Mouse (Mus musculus) thymus, postnatal 4 days (tissue): ENCODE data around the gene Olfr1056.
"Not testable (repeated sequence)": the region's sequence is repeated elsewhere in the genome, so short reads cannot be mapped to it uniquely, and the experiment has no call there.

ENCODE experiments used
- DNase-seq: peaks from one replicate; pipeline ENCODE4 v3.0.0; 2021

The Olfr1056 gene

GRCm38 (mm10) chr2:86362369-86362768 is at the start of gene Olfr1056:
Gene Olfr1056, minus strand, starts transcription at chr2:86362469.
- no peak for DNase-seq

- DNase-seq = no peak
These were observed 32.8 kb upstream of the Olfr1056 start for GRCm38 (mm10) chr2:86395114-86395513.

DNA sequence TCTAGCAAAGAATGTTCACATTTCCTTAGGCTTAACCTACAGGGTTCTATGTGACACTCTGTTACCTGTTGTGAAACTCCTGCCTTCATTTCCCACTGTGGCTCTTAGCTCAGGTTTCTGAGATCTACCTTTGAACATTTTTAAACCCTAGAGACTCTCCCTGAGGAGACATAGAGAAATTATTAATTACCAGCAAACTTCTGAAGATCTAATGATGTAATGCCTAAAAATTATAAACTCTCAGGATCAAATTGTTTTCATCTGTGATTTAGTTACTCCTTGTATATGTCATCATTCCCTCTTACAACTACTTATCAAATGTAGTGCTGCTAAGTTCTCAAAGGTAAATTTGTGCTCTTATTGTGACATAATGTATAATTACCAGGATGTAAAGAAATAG is 26.2 kb upstream of the Olfr1056 start, which contains the start of gene Olfr1058:
Gene Olfr1058, minus strand, starts transcription at position 101 of the 400 bp plus-strand sequence.
- not testable (repeated sequence) for DNase-seq

GRCm38 (mm10) chr2:86378293-86378692 is 16.0 kb upstream of the Olfr1056 start, which contains the start of gene Olfr1057:
Gene Olfr1057, minus strand, starts transcription at chr2:86378393.
- no peak for DNase-seq

DNA sequence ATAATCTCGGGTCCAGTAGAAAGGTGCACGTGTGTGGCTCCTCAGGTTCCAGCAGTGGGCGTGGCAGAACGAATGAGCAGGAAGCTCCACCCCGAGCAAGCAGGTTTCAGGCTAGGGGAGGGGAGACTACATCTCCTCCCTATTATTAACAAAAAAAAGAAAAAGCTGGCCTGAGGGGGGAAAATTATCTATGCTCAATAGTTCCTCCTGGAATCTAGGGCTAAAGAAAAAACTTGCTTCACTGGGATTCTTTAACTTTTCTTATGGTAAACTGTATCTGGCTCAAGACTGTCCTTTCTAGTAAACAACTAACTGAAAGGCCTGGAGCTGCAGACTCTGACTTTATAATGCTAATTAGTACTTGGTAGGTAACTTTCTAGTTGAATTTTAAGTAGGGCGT is 4.1 kb upstream of the Olfr1056 start:
- not testable (repeated sequence) for DNase-seq

DNA sequence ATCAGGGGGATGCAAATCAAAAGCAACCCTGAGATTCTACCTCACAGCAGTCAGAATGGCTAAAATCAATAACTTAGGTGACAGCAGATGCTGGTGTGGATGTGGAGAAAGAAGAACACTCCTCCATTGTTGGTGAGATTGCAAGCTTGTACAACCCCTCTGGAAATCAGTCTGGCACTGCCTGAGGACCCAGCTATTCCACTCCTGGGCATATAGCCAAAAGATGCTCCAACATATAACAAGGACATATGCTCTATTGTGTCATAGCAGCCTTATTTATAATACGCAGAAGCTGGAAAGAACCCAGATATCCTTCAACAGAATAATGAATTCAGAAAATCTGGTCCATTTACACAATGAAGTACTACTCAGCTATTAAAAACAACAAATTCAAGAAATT is 10.5 kb downstream of the Olfr1056 start:
- DNase-seq = not testable (repeated sequence)

DNA sequence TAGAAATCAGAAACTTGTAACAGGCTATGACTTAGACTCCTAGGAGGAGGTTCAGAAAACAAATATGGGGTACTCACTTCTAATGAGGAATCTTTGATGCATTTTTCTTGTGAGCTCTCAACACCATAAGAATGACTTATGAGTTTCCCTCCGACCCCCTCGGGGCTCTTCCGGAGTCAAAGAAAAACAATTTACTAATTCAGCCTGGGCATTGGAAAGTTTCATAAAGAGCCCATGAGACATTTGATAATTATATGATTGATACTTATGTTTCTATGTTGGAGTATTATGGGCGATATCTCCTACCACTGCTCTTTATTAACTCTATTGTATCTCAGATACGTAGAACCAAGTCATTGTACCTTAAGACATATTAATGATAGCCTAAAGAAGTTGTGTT is 12.1 kb downstream of the Olfr1056 start, which contains the start of gene Olfr1055:
Gene Olfr1055, minus strand, starts transcription at position 101 of the 400 bp plus-strand sequence.
- no peak for DNase-seq

DNA sequence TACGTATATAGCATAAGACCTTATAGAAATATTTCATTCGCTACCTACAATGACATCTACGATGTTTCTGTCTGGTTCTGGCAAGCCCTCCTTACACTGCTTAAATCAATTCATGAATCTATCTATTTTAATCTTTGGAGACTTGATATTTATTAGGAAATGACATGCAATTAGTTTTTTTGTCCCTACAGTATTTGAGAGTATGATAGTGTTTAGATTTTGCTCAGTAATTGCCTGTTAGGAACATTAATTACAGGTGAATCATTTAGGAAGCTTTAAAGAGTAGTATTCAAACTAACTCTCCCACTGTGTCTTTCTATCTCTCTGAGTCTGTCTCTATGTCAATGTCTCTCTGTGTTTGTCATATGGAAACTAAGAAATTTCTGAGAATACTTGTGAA is 26.9 kb downstream of the Olfr1056 start, which contains the start of gene Olfr1054:
Gene Olfr1054, minus strand, starts transcription at position 101 of the 400 bp plus-strand sequence.
- no peak for DNase-seq

DNA sequence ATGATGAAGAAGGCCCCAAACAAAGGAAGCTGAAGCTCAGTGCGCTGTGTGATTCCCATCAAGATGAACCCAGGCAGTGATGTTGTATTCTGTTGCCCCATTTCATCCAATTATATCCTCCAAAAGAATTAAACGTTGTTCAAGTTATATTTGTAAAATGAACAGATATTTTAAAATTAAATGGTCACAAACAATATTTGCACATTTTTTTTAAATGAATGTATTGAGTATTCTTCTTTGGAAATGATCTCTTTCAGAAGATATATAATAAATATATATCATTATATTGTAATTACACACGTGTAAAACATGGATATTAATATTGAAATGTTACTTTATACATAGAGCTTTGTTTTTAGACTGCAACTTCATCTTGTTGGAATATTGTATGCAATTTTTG is 47.1 kb downstream of the Olfr1056 start, which contains the start of gene Olfr1053:
Gene Olfr1053, minus strand, starts transcription at position 101 of the 400 bp plus-strand sequence.
- no peak for DNase-seq
